Mouse (Mus musculus): ENCODE results near the gene Txnl4b. TPM values are rescaled to one million over a fixed set of nuclear protein-coding genes. Genes with fewer than 3 reads are reported as not detected.
A peak's percentile ranks its signal among the peaks of the same experiment; 100 is the strongest.

Txnl4b gene
- polyA plus RNA-seq, 1 experiment from 2014 or later, result 23.6 TPM

- H3K4me2 ChIP-seq, result no peak overlapping the region
- no peak overlapping the region for H3K27ac ChIP-seq (ENCODE audit: low read depth, low read length)
- ATAC-seq (replicated peaks; ENCODE audit: low FRiP score) (no peak), DNase-seq (ENCODE audit: low spot score) (no peak)
- H3K4me1 ChIP-seq (replicated peaks; ENCODE audit: control insufficient read depth, insufficient read depth, low read length), result no peaks in the 10 kb centered on the region
- no peaks in the 10 kb centered on the region for H3K27me3 ChIP-seq (replicated peaks; ENCODE audit: control insufficient read depth, insufficient read depth, low read length)
- no peak overlapping the region for H3K9ac ChIP-seq (ENCODE audit: low read depth, low read length)
- no peak overlapping the region for H3K4me3 ChIP-seq (ENCODE audit: low read depth, low read length)
- peaks cover 17% of the 10 kb centered on the region for H3K36me3 ChIP-seq (ENCODE audit: control insufficient read depth, insufficient read depth, low read length)
- 84% methylated on average over 9 of the region's 9 CpGs for WGBS
- no peaks in the 10 kb centered on the region for H3K9me3 ChIP-seq (ENCODE audit: control insufficient read depth, low read length)
Measured at GRCm38 (mm10) chr8:109590901-109591300, 25.2 kb downstream of the Txnl4b start.

GRCm38 (mm10) chr8:109591367-109591766, 25.7 kb downstream of the Txnl4b start:
- no peak for DNase-seq (ENCODE audit: low spot score)
- Histone ChIP-seq H3K4me1 (replicated peaks; ENCODE audit: control insufficient read depth, insufficient read depth, low read length) (no peaks in the 10 kb centered on the region), H3K9me3 (ENCODE audit: control insufficient read depth, low read length) (no peaks in the 10 kb centered on the region), H3K36me3 (ENCODE audit: control insufficient read depth, insufficient read depth, low read length) (peaks cover 17% of the 10 kb centered on the region), H3K27ac (ENCODE audit: low read depth, low read length) (no peak overlapping the region), H3K27me3 (replicated peaks; ENCODE audit: control insufficient read depth, insufficient read depth, low read length) (no peaks in the 10 kb centered on the region), H3K4me3 (ENCODE audit: low read depth, low read length) (no peak overlapping the region), H3K9ac (ENCODE audit: low read depth, low read length) (no peak overlapping the region), H3K4me2 (no peak overlapping the region)
- ATAC-seq (replicated peaks; ENCODE audit: low FRiP score), result no peak
- 78% methylated on average over 3 of the region's 3 CpGs for WGBS

- no peak for ATAC-seq (replicated peaks; ENCODE audit: low FRiP score)
- H3K4me2 ChIP-seq, result no peak overlapping the region
- no peak overlapping the region for H3K9ac ChIP-seq (ENCODE audit: low read depth, low read length)
- no peak overlapping the region for H3K4me3 ChIP-seq (ENCODE audit: low read depth, low read length)
- 88% methylated on average over 5 of the region's 5 CpGs for WGBS
- DNase-seq (ENCODE audit: low spot score), result no peak
- H3K27ac ChIP-seq (ENCODE audit: low read depth, low read length), result no peak overlapping the region
- no peaks in the 10 kb centered on the region for H3K9me3 ChIP-seq (ENCODE audit: control insufficient read depth, low read length)
- H3K4me1 ChIP-seq (replicated peaks; ENCODE audit: control insufficient read depth, insufficient read depth, low read length), result no peaks in the 10 kb centered on the region
- H3K36me3 ChIP-seq (ENCODE audit: control insufficient read depth, insufficient read depth, low read length), result peaks cover 17% of the 10 kb centered on the region
- no peaks in the 10 kb centered on the region for H3K27me3 ChIP-seq (replicated peaks; ENCODE audit: control insufficient read depth, insufficient read depth, low read length)
Measured at GRCm38 (mm10) chr8:109592164-109592563, 26.5 kb downstream of the Txnl4b start.

- DNase-seq (ENCODE audit: low spot score), result no peak
Measured at GRCm38 (mm10) chr8:109593117-109593788, 27.6 kb downstream of the Txnl4b start.

GRCm38 (mm10) chr8:109595854-109596253, 30.2 kb downstream of the Txnl4b start:
- Histone ChIP-seq H3K4me1 (replicated peaks; ENCODE audit: control insufficient read depth, insufficient read depth, low read length) (no peaks in the 10 kb centered on the region), H3K27me3 (replicated peaks; ENCODE audit: control insufficient read depth, insufficient read depth, low read length) (no peaks in the 10 kb centered on the region), H3K27ac (ENCODE audit: low read depth, low read length) (no peak overlapping the region), H3K36me3 (ENCODE audit: control insufficient read depth, insufficient read depth, low read length) (peaks cover 23% of the 10 kb centered on the region), H3K4me3 (ENCODE audit: low read depth, low read length) (no peak overlapping the region), H3K9me3 (ENCODE audit: control insufficient read depth, low read length) (no peaks in the 10 kb centered on the region), H3K9ac (ENCODE audit: low read depth, low read length) (no peak overlapping the region), H3K4me2 (no peak overlapping the region)
- ATAC-seq (replicated peaks; ENCODE audit: low FRiP score) (no peak; the same call in 1 of the 2 replicates), DNase-seq (ENCODE audit: low spot score) (peak; percentile 56)
- WGBS, result 46% methylated on average over 8 of the region's 8 CpGs

More at GRCm38 (mm10) chr8:109593117-109593788, 27.6 kb downstream of the Txnl4b start:
- Histone ChIP-seq H3K27ac (ENCODE audit: low read depth, low read length) (no peak overlapping the region), H3K4me1 (replicated peaks; ENCODE audit: control insufficient read depth, insufficient read depth, low read length) (no peaks in the 10 kb centered on the region), H3K27me3 (replicated peaks; ENCODE audit: control insufficient read depth, insufficient read depth, low read length) (no peaks in the 10 kb centered on the region), H3K4me3 (ENCODE audit: low read depth, low read length) (no peak overlapping the region), H3K9me3 (ENCODE audit: control insufficient read depth, low read length) (no peaks in the 10 kb centered on the region), H3K9ac (ENCODE audit: low read depth, low read length) (no peak overlapping the region), H3K36me3 (ENCODE audit: control insufficient read depth, insufficient read depth, low read length) (peaks cover 17% of the 10 kb centered on the region), H3K4me2 (no peak overlapping the region)
- 80% methylated on average over 6 of the region's 6 CpGs for WGBS
- no peak for ATAC-seq (replicated peaks; ENCODE audit: low FRiP score)

GRCm38 (mm10) chr8:109606725-109607124, 41.0 kb downstream of the Txnl4b start:
- peak overlapping the region; percentile 74 for H3K4me3 ChIP-seq (ENCODE audit: low read depth, low read length)
- H3K36me3 ChIP-seq (ENCODE audit: control insufficient read depth, insufficient read depth, low read length), result peaks cover 10% of the 10 kb centered on the region; the same call in 1 of the 2 replicates
- no peaks in the 10 kb centered on the region for H3K27me3 ChIP-seq (replicated peaks; ENCODE audit: control insufficient read depth, insufficient read depth, low read length)
- H3K9me3 ChIP-seq (ENCODE audit: control insufficient read depth, low read length), result no peaks in the 10 kb centered on the region
- H3K27ac ChIP-seq (ENCODE audit: low read depth, low read length), result no peak overlapping the region
- no peak for ATAC-seq (replicated peaks; ENCODE audit: low FRiP score)
- DNase-seq (ENCODE audit: low spot score), result no peak
- H3K9ac ChIP-seq (ENCODE audit: low read depth, low read length), result no peak overlapping the region
- WGBS, result 69% methylated on average over 2 of the region's 2 CpGs
- H3K4me1 ChIP-seq (replicated peaks; ENCODE audit: control insufficient read depth, insufficient read depth, low read length), result peaks cover 11% of the 10 kb centered on the region
- H3K4me2 ChIP-seq, result peak overlapping the region; percentile 84; the same call in 1 of the 2 replicates

GRCm38 (mm10) chr8:109607650-109608049, 42.0 kb downstream of the Txnl4b start:
- peak overlapping the region; percentile 80 for H3K9ac ChIP-seq (ENCODE audit: low read depth, low read length)
- DNase-seq (ENCODE audit: low spot score), result peak; percentile 55
- 9% methylated on average over 12 of the region's 12 CpGs for WGBS
- H3K27ac ChIP-seq (ENCODE audit: low read depth, low read length), result peak overlapping the region; percentile 98; the same call in 1 of the 2 replicates
- no peaks in the 10 kb centered on the region for H3K27me3 ChIP-seq (replicated peaks; ENCODE audit: control insufficient read depth, insufficient read depth, low read length)
- peak overlapping the region; percentile 84 for H3K4me2 ChIP-seq
- ATAC-seq (replicated peaks; ENCODE audit: low FRiP score), result no peak
- H3K4me1 ChIP-seq (replicated peaks; ENCODE audit: control insufficient read depth, insufficient read depth, low read length), result peaks cover 11% of the 10 kb centered on the region
- peak overlapping the region; percentile 74 for H3K4me3 ChIP-seq (ENCODE audit: low read depth, low read length)
- H3K9me3 ChIP-seq (ENCODE audit: control insufficient read depth, low read length), result no peaks in the 10 kb centered on the region
- peaks cover 10% of the 10 kb centered on the region; the same call in 1 of the 2 replicates for H3K36me3 ChIP-seq (ENCODE audit: control insufficient read depth, insufficient read depth, low read length)

- peak; percentile 94 for DNase-seq (ENCODE audit: low spot score)
- peak; percentile 98 for ATAC-seq (replicated peaks; ENCODE audit: low FRiP score)
- H3K36me3 ChIP-seq (ENCODE audit: control insufficient read depth, insufficient read depth, low read length), result peaks cover 8% of the 10 kb centered on the region; the same call in 1 of the 2 replicates
- H3K27me3 ChIP-seq (replicated peaks; ENCODE audit: control insufficient read depth, insufficient read depth, low read length), result no peaks in the 10 kb centered on the region
- no peaks in the 10 kb centered on the region for H3K9me3 ChIP-seq (ENCODE audit: control insufficient read depth, low read length)
- peak within 1 kb of the TSS; percentile 84 for H3K4me2 ChIP-seq
- H3K9ac ChIP-seq (ENCODE audit: low read depth, low read length), result peak within 1 kb of the TSS; percentile 80
- WGBS, result under 1% methylated on average over 42 of the region's 42 CpGs
- H3K27ac ChIP-seq (ENCODE audit: low read depth, low read length), result peak within 1 kb of the TSS; percentile 98
- peaks cover 11% of the 10 kb centered on the region for H3K4me1 ChIP-seq (replicated peaks; ENCODE audit: control insufficient read depth, insufficient read depth, low read length)
- H3K4me3 ChIP-seq (ENCODE audit: low read depth, low read length), result peak within 1 kb of the TSS; percentile 74
Measured at GRCm38 (mm10) chr8:109608271-109609152, 42.8 kb downstream of the Txnl4b start, which contains the start of gene Dhodh. Dhodh (minus strand) TSS chr8:109608673.
